Mouse (Mus musculus) kidney, adult 11 months (tissue): ENCODE results near the gene Zfp428.
"Not testable (repeated sequence)": the region's sequence is repeated elsewhere in the genome, so short reads cannot be mapped to it uniquely, and the experiment has no call there.

ENCODE experiments used
- DNase-seq: peaks from one replicate; pipeline ENCODE4 v3.0.0; 2022

Gene Zfp428

GRCm38 (mm10) chr7:24481474-24482207, 25.2 kb upstream of the Zfp428 start, which contains the start of gene Cadm4:
Cadm4 (plus strand) TSS chr7:24482023.
- DNase-seq, result peak; percentile 78

DNA sequence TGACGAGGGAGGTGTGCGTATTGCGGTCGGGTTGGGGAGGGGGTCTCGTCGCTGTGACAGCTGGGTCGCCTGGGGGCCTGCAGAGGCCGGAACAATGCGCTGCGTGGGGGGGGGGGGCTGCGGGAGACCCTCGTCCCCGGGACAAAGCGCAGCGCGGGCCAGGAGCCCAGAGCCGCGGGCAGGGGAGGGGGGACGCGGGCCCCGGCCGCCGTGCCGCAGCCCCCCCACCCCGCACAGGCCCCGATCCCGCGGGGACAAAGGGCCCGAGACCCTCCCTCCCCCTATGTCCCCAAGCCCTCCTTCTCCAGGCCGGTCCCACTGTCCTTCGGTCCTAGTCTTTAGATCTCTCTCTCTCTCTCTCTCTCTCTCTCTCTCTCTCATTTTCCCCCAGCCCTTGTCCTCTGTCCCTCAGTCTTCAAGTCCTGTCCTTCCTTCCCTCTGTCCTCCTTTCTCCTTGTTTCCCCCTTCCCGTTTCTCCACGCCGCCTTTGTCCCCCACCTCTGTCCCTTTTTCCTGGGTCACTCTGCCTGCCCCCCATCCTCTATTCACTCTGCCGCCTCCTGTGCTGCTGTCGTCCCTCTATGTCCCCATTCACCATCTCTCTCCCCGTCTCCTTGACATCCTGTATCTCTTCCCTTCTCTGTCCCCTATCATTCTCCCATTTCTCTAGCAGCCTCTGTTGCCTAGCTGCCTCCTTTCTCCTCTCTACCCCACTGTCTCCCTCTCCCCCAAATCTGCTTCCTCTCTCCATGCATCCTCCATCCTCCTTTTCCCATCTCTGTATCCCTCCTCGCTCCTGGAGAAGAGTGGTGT, 24.4 kb upstream of the Zfp428 start:
- no peak for DNase-seq

DNA sequence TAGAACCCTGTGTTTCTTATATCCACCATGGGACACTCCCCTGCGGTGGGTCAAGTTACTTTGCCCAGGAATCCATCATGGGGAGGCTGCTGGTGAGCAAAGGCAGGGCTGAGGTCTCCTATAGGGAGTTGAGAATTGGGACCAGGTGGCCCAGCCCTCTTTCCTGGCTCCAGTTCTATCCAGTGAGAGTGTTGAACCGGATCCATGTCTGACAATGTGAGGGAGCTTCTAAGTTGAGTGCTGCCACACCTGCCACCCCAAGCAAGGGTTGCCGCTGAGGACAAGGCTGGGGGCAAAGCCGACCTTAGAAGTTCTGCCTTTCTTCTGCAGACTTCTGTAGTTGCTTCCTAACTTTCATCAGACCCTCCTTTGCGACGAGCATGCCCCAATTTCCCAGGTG, 23.5 kb upstream of the Zfp428 start:
- DNase-seq, result not testable (repeated sequence)

- DNase-seq, result no peak
Measured at GRCm38 (mm10) chr7:24485481-24485880, 21.3 kb upstream of the Zfp428 start.

DNA sequence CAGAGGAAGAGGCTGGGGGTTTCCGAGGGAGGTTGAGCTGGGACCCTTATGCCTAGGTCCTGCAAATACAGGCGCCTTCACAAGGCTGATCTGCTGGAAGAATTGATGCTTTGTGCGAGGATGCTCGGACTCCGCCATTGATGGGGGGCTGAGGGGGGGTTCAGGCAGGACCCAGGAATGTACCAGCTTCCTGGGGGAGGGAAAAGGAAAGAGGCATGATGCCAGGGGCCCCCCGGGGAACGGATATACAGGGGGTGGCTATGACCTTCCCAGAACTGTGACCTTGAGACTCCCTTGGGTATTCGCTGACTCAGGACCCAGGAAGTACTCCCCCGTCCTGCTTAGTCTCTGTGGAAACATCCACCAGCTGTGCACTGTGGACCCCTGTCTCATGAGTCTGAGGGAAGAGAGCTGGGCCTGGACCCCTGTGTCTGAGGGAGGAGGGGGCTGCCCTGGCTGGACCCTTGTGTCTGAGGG, 20.1 kb upstream of the Zfp428 start:
- DNase-seq, result no peak

DNA sequence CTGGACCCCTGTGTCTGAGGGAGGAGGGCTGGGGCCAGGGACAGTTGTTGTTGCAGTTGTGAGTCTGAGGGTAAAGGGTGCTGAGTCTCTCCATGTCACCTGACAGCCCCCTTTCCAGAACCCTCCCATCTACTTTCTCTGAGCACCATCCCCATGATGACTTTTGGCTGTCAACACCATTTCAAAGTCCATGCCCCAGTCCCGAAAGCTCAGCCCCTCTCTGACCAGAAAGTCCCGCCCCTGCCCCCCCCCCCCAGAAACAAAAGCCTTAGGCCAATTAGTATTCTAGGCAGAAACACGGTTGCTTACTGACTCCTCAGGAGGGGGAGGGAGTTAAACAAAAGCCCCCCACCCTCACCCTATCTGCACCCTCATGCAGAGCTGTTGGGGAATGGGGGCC, 19.4 kb upstream of the Zfp428 start:
- no peak for DNase-seq

DNA sequence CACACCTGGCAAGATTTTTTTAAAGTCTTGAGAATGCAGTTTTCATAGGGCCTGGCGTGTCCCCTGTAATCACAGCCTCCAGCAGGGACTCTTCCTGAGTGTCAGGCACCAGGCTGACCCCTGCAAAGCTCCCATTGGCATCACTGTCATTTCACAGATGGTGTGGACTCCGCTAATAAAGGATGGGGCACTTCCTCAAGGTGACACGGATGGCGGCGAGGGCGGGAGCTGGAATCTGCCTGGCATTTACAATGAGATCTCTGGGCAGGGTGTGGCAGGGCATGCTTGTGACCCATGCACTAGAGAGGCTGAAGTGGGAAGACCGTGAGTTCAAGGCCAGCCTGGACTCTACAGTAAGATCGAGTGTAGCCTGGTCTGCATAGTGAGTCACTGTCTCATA, 18.5 kb upstream of the Zfp428 start:
- no peak for DNase-seq

DNA sequence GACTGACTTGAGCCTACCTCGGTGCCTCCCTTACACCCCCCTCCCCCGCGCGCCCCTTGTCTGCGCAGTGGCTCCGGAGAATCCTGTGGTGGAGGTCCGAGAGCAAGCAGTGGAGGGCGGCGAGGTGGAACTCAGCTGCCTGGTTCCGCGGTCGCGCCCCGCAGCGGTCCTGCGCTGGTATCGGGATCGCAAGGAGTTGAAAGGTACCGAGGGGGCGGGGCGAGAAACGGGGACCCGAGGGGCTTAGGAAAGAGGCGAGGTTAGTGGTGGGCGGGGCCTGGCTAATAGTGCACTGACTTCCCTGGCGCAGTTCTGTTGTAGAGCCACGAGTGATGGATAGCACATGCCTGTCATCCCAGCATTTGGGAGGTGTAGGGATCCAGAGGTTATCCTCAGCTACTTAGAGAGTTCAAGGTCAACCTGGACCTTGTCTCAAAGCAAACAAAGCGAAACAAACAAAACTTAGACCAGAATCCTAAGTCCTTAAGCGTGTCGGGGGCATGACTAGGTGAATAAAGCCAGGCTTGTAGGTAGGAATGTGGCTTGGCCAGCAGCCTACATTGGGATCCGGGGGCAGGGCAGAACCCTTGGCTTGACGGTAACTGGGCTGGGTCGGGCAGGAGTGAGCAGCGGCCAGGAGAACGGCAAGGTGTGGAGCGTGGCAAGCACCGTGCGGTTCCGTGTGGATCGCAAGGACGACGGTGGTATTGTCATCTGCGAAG, 6.8 kb upstream of the Zfp428 start:
- peak; percentile 58 for DNase-seq

DNA sequence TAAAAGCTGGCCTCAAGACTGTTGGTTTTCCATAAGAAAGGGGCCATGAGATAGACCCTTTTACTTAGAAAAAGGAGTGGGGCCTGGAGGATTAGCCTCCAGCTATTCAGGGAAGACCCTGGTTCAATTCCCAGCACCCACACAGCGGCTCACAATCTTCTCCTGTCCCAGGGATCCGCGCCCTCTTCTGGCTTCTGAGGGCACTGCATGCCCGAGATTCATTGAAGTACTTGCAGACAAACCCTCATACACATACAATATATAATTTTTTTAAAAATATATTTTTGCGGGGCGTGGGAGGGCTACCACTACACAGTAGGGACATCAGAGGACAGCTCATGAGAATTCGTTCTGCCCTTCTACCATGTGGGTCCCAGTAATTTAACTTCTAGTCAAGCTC, 5.9 kb upstream of the Zfp428 start:
- DNase-seq, result no peak

- no peak for DNase-seq
Measured at GRCm38 (mm10) chr7:24501492-24501891, 5.3 kb upstream of the Zfp428 start.

DNA sequence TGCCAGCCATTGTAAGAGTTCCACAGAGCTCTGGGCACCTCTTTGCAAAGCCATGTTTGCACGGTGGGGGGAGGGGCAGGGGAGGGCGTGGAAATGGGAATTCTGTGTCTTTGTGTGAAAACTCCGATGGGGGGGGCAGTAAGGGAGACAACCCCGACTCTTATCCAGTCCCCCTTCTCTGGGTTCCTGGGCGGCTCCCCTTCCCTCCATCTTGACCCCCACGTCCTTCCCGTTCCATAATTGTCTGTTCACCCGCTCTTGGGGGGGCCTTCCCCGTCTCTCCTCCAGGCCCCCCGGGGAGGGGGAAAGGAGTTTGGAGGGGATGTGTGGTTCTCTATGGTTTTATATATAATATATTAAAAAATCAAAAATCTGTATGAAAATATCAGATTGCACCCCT, 2.8 kb upstream of the Zfp428 start:
- no peak for DNase-seq

GRCm38 (mm10) chr7:24504868-24505267, 1.9 kb upstream of the Zfp428 start:
- DNase-seq, result no peak

DNA sequence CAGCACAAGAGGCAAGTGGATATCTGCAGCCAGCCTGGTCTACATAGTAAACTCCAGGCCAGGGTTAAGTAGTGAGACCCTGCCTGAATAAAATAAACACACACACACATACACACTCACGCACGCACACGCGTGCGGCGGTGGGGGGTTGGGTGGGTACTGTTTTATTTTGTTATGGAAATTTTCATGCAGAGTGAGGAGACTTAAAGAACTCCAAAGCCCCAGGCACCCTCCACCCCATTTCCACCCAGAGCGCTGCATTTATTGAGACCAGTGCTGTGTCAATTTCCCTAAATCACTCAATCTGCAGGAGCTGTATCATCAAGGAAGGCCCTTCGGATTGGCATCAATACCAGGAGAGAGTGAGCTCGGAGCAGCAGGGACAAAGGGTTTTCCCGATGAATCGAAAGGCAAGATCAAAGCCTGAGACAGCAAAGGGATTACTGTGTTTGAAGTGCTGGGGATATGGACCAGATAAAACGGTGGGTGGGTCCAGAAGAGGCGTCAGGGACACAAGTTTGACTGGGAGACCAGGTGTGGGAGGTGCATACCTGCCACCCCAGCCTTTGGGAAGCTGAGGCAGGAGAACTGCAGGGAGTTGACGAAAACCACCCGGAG, 1.2 kb upstream of the Zfp428 start:
- DNase-seq, result no peak

DNA sequence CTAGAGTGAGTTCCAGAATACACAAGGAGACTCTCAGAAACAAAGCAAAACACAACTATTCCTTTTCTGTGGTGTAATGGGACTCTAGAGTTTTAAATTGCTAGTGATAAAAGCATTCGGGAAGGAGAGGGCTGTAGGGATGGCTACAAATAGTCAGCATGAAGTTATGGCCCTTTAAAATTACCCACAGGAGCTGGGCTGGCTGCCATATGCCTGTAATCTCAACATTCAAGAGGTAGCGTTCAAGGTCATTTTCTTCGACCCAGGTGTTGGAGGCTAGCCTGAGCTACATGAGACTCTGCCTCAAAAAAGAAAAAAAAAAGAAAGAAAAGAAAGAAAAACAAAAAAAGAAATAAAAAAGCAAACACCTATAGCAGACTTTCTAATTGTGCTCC, 744 bp upstream of the Zfp428 start:
- DNase-seq, result peak; percentile 49

DNA sequence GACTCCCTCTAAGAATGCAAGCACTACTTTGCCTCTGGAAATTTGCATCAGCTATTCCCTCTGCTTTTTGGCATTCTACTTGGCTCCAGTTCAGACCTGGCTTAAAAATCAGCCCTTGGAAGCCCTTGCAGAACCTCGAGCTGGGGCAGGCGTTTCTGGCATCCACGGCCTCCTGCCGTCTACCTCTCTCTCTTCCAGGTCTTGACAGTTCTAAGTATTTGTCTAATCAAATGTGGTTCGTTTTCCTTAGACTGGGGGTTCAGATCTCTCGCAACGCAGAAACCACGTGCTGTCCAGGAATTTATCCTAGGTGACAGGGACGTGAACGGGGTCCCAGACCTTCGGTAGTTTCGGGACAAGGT, 349 bp upstream of the Zfp428 start:
- DNase-seq, result peak; percentile 76

DNA sequence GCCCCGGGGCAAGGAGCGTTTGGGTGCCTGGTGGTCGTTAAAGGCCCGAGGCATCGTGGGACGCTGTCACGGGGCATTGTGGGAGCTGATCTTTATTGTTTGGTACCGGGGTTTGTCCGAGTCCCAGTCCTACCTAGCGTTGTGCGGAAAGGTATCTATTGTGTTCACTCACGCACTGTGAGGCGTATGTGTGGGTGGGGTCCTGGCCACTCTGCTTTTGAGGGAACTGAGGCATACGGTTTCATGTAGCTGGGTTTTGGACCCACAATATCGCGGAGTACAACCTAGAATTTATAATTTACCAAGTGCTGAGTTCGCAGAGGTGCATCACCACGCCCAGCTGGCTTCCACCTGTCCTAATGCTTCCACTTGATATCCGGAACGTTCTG, 914 bp downstream of the Zfp428 start:
- DNase-seq, result peak; percentile 35

DNA sequence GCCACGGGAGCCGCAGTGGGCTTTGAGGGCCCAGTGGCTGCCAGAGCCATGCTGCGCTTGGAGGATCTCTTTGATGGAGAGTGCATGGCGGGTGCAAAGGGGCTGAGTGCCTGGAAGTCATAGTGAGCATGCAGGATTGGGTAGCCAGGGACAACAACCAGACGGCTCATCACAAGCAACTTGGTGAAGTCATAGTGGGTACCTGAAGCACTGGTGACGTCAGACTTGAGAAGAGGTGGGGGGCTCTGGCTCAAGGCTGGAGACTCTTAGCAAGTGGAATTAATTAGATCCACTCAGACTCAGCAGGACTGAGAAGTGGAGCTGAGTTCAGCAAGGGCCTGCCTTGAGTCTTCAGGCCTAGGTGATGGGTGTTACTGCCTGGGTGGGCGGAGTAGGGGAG, 5.5 kb downstream of the Zfp428 start, which contains the start of gene AC161166.1:
AC161166.1 (minus strand) TSS at position 101 of the 400 bp plus-strand sequence.
- DNase-seq, result no peak

DNA sequence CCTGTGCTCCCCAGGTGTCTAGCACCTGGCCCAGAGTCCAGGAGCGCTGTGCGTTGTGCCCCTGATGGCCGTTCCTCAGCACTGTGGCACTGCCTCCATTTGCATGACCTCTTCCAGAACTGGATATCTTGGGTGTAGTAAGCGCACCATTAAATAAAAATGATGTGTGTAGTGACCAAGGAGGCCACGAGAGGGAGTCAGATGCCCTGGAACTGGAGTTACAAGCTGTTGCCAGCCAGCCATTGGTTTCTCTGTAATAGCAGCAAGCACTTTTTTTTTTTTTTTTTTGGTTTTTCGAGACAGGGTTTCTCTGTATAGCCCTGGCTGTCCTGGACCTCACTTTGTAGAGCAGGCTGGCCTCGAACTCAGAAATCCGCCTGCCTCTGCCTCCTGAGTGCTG, 9.5 kb downstream of the Zfp428 start:
- DNase-seq, result not testable (repeated sequence)

DNA sequence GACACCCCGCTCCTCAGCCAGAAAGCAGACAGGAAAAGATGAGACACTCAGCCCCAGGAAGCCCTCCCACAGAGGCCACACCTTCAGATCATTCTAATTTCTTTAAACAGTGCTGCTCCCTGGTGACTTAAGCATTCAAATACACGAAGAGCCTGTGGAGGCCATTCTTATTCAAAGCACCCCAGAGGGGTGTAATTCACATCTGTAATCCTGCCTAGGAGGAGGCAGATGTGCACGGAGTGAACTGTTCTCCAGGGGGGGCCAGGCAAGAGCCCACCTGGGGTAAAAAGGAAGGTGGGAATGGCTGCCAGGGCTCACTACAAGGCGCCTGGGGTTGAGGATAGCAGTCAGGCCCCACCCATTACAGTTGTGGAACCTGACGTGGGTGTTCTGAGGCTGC, 10.3 kb downstream of the Zfp428 start:
- DNase-seq, result no peak

DNA sequence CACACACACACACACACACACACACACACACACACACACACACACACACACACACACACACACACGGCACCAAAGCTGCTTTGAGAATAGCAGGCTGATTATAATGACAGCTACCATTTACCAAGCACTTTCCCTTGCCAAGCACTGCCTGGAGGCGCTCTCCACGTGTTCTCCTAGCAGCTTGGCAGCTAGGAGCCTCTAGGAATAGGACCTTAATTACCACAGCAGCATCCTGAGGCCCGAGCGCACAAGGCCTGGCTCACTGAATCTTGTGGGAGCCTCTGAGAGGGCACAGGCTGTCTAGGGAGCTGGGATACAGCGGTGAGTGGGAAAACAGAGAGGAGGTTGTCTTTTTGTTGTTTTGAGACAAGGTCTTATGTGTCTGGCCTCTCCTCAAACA, 10.8 kb downstream of the Zfp428 start:
- DNase-seq, result no peak

GRCm38 (mm10) chr7:24519130-24519529, 12.3 kb downstream of the Zfp428 start:
- no peak for DNase-seq

GRCm38 (mm10) chr7:24520054-24520453, 13.2 kb downstream of the Zfp428 start:
- DNase-seq, result not testable (repeated sequence)

DNA sequence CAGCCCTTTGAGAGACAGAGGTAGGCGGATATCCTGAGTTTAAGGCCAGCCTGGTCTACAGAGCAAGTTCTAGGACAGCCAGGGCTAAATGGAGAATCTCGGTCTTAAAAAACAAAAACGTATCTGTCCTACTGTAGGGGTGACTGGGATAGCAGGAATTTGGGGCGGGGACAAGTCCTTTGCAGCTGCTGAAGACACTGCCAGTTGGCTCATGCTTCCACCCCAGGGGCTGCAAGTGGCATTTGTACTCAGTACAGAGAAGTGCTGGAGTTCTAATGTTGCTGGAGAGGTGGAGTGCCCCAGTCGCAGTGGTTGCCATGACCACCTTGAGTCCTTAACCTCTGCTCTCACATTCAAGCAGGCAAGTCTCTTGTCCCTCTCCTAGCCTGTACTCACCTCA, 16.0 kb downstream of the Zfp428 start:
- no peak for DNase-seq
